Mouse (Mus musculus) forebrain, embryonic 11.5 days (tissue): ENCODE measurements around the gene D11Wsu47e. TPM values are rescaled to one million over a fixed set of nuclear protein-coding genes. Genes with fewer than 3 reads are reported as not detected.

Source experiments
- ATAC-seq: fragments of 200-750 bp; cut with Nextera tagmentation; replicated peaks from 2 replicates; pipeline ENCODE4 v1.8.0; 2017; ENCODE audit warnings: moderate TSS enrichment; ENCODE audit not compliant: low FRiP score
- DNase-seq: peaks from one replicate; pipeline ENCODE4 v3.0.0-alpha.2; 2017; ENCODE audit warnings: low spot score
- H3K27ac ChIP-seq: fragments of 300-500 bp; sonication (generic); 2 replicates; pipeline ENCODE4 v1.5.1; 2014; ENCODE audit warnings: low read depth, low read length
- H3K27me3 ChIP-seq: fragments of 300-500 bp; sonication (generic); 2 replicates; pipeline ENCODE4 v1.6.1; 2014; ENCODE audit warnings: mild to moderate bottlenecking, low read length, mixed read lengths; ENCODE audit not compliant: control insufficient read depth, insufficient read depth
- H3K36me3 ChIP-seq: fragments of 300-500 bp; sonication (generic); 2 replicates; pipeline ENCODE4 v1.6.1; 2014; ENCODE audit warnings: mild to moderate bottlenecking, low read length, moderate library complexity, mixed read lengths; ENCODE audit not compliant: control insufficient read depth, insufficient read depth
- H3K4me1 ChIP-seq: fragments of 300-500 bp; sonication (generic); replicated peaks from 2 replicates; pipeline ENCODE4 v1.6.1; 2014; ENCODE audit warnings: low read length, mixed read lengths; ENCODE audit not compliant: control insufficient read depth, insufficient read depth
- H3K4me2 ChIP-seq: fragments of 300-500 bp; sonication (generic); 2 replicates; pipeline ENCODE4 v1.6.1; 2014; ENCODE audit warnings: low read depth, mild to moderate bottlenecking, low read length, moderate library complexity, mixed read lengths; ENCODE audit not compliant: severe bottlenecking
- H3K4me3 ChIP-seq: fragments of 300-500 bp; sonication (generic); 2 replicates; pipeline ENCODE4 v1.5.1; 2014; ENCODE audit warnings: low read depth, low read length
- H3K9ac ChIP-seq: fragments of 300-500 bp; sonication (generic); 2 replicates; pipeline ENCODE4 v1.6.1; 2014; ENCODE audit warnings: low read length
- H3K9me3 ChIP-seq: fragments of 300-500 bp; sonication (generic); 2 replicates; pipeline ENCODE4 v1.6.1; 2016; ENCODE audit warnings: low read length, mixed read lengths; ENCODE audit not compliant: control insufficient read depth
- WGBS: fragments of 180-500 bp; shearing (Covaris S2); extraction: QIAGEN DNeasy Blood & Tissue Kit; methylation state at CpG from one replicate; pipeline ENCODE4 v1.1.7; 2014; 5-methylcytosine and 5-hydroxymethylcytosine counted together
- polyA plus RNA-seq: library from polyadenylated mRNA; unstranded; fragments of >200 nt; fragmentation: Nextera tagmentation; extraction: Ambion mirVana; gene quantifications from 2 replicates; pipeline ENCODE4 v1.2.1, GENCODE M21; 2014

D11Wsu47e gene
- polyA plus RNA-seq, 1 experiment from 2014 or later: 26.5 TPM

DNA sequence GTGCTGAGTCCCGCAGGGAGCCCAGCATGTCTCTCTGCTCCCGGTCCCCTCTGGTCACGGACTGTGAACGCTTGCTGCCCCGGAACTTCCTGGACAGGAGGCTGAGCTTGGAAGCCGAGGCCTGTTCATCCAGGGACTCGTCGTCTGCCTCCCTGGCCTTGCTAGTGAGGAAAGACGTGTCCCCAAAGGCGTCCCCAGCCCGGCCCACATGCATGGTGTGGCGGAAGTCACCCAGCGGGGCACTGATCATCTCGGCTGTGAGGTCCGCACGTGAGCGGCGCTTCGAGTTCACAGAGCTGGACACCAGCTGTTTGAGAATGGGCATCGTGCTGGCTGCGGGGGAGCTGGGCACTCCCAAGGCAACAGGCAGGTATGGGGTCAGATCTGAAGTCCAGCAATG lies 45.0 kb downstream of the D11Wsu47e start:
- 90% methylated on average over 21 of the region's 21 CpGs for WGBS
- DNase-seq: no peak
- Histone ChIP-seq H3K9me3 (no peaks in the 10 kb centered on the region), H3K27ac (no peak overlapping the region), H3K36me3 (peaks cover 24% of the 10 kb centered on the region), H3K4me3 (no peak overlapping the region), H3K4me2 (no peak overlapping the region), H3K27me3 (no peaks in the 10 kb centered on the region), H3K4me1 (peaks cover 17% of the 10 kb centered on the region), H3K9ac (no peak overlapping the region)
- no peak for ATAC-seq

DNA sequence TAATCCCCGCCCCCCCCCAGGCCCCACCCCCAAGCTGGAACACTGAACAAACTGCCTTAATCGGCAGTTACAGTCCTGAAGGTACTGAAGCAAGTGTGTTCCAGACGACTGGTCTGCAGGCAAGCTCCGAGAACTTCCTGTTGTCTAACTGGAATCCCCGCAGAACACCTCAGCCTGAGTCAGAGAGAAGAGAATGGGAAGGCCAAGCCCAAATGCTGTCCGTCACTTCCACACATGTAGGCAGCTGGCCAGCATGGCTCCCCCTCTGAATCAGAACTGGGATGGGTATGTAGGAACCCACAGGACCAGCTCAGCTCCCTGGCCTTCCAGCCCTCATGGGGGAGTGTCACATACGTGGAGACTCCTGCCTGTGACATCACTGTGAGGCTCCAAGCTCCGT lies 45.7 kb downstream of the D11Wsu47e start:
- no peak overlapping the region for H3K9ac ChIP-seq
- ATAC-seq (no peak), DNase-seq (no peak)
- H3K36me3 ChIP-seq: peaks cover 24% of the 10 kb centered on the region
- no peak overlapping the region for H3K4me3 ChIP-seq
- H3K27ac ChIP-seq: no peak overlapping the region
- H3K4me2 ChIP-seq: no peak overlapping the region
- H3K27me3 ChIP-seq: no peaks in the 10 kb centered on the region
- 69% methylated on average over 8 of the region's 8 CpGs for WGBS
- no peaks in the 10 kb centered on the region for H3K9me3 ChIP-seq
- H3K4me1 ChIP-seq: peaks cover 23% of the 10 kb centered on the region

DNA sequence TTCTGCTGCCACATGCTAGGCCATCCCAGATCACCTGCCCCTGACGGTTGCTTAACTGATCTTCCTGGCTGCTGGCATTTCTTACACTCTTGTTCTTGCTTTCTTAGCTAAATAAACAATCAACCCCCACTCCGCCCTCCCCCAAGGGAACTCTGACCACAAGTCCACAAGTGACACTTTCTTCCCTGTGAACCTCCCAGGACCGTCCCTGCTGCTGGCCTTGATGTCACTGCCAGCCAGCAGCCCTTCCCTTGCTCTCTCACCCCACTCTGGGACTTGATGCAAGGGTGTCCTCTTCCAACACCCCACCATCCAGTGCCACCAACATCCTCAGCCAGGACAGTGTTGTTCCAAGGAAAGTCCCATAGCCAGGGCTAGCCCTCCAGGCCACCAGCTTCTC lies 46.7 kb downstream of the D11Wsu47e start:
- Histone ChIP-seq H3K27me3 (no peaks in the 10 kb centered on the region), H3K9me3 (no peaks in the 10 kb centered on the region), H3K4me3 (no peak overlapping the region), H3K4me1 (peaks cover 22% of the 10 kb centered on the region), H3K27ac (no peak overlapping the region), H3K4me2 (no peak overlapping the region), H3K9ac (no peak overlapping the region), H3K36me3 (peaks cover 24% of the 10 kb centered on the region)
- no peak for ATAC-seq
- 82% methylated on average over 3 of the region's 3 CpGs for WGBS
- DNase-seq: no peak

DNA sequence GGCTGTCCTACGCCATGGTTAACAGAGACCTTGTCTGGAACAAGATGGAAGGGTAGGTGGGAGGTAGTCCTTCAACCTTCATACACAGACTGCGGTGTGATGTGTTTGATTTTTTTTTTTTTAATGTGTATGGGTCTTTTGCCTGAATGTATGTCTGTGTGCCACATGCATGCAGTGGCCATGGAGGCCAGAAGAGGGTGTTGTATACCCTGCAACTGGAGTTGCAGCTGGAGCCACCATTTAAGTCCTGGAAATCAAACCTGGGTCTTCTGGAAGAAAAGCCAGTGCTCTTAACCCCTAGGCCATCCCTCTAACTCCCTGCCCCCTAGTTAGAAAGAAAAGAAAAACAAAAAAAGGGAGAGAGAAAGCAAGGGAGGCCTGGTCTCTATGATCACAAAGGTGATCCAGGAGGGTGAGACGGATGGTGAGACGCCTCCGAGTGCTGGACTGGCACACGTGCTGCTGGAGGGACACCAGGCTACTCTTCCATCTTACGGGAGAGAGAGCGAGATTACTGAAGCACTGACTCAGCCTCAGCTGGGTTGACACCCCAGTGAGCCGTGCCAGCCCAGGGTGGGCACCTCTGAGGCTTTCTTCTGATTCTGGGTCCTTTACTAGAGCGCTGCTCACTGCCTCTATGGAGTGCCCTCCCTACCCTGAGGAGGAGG lies 47.9 kb downstream of the D11Wsu47e start:
- ATAC-seq: no peak
- no peak for DNase-seq
- Histone ChIP-seq H3K9ac (no peak overlapping the region), H3K4me3 (no peak overlapping the region), H3K36me3 (peaks cover 18% of the 10 kb centered on the region), H3K27me3 (no peaks in the 10 kb centered on the region), H3K4me2 (no peak overlapping the region), H3K27ac (no peak overlapping the region), H3K4me1 (peaks cover 17% of the 10 kb centered on the region; the same call in 1 of the 2 replicates), H3K9me3 (no peaks in the 10 kb centered on the region)
- WGBS: 93% methylated on average over 10 of the region's 10 CpGs

DNA sequence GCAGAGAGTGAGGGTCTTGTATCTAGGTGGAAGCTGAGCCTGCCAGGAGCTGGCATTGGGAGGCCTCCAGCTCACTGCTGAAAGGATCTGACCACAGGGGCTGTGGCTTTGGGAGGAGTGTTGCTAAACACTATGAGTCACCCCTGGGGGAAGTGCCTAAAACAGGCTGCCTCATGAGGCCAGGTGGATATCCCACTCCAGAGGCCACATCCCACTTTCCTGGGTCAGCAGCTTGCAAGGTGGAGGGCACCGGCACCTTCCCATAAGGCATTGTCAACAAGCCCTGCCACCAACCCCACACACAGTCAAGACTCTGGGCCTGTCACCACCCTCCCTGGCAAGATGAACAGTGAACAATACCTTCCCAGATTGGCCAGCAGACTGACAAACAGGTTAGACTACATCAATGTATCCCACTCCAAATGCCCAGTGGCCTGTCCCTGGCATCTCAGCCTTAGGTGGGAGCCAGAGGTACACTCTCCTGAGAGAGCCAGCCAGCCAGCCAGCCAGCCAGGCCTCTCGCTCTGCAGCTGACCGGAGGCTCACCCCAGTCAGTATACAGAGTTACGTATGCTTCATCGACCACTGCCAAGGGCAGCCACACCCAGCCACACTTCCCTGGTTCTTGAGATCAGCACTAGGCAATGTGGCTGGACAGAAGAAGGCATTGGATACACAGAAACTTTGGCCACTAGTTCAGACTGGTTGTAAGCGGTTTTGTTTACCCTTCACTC lies 49.6 kb downstream of the D11Wsu47e start:
- 54% methylated on average over 6 of the region's 6 CpGs for WGBS
- H3K4me1 ChIP-seq: peaks cover 17% of the 10 kb centered on the region; the same call in 1 of the 2 replicates
- H3K36me3 ChIP-seq: peaks cover 5% of the 10 kb centered on the region; the same call in 1 of the 2 replicates
- no peak overlapping the region; the same call in 1 of the 2 replicates for H3K9ac ChIP-seq
- ATAC-seq (no peak), DNase-seq (peak; percentile 67)
- H3K4me3 ChIP-seq: no peak overlapping the region
- H3K9me3 ChIP-seq: no peaks in the 10 kb centered on the region
- no peak overlapping the region for H3K27ac ChIP-seq
- H3K27me3 ChIP-seq: no peaks in the 10 kb centered on the region
- H3K4me2 ChIP-seq: no peak overlapping the region

DNA sequence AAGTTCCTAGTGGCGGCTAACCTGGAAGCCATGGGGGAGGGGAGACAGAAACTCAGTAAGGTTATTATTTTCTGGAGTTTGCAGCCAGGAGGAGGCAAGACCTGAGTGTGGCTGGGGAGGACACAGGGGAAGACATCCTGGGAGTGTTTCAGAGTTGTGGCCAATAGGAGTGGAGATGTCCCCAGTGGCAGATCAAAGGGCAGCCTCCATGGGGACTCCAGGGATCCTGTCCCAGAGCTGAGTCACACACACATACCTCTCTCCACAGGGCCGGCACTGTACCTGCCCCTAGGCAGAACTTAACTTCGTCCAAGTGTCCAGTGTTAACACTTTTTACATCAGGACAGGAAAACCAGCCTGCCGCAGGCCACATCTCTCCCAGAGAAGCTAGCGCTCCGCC lies 50.9 kb downstream of the D11Wsu47e start:
- Histone ChIP-seq H3K4me2 (no peak overlapping the region), H3K27ac (no peak overlapping the region), H3K36me3 (no peaks in the 10 kb centered on the region; the same call in 1 of the 2 replicates), H3K9me3 (no peaks in the 10 kb centered on the region), H3K9ac (no peak overlapping the region), H3K27me3 (no peaks in the 10 kb centered on the region), H3K4me1 (peaks cover 17% of the 10 kb centered on the region; the same call in 1 of the 2 replicates), H3K4me3 (no peak overlapping the region)
- ATAC-seq (no peak), DNase-seq (no peak)
- WGBS: 75% methylated on average over 6 of the region's 6 CpGs

DNA sequence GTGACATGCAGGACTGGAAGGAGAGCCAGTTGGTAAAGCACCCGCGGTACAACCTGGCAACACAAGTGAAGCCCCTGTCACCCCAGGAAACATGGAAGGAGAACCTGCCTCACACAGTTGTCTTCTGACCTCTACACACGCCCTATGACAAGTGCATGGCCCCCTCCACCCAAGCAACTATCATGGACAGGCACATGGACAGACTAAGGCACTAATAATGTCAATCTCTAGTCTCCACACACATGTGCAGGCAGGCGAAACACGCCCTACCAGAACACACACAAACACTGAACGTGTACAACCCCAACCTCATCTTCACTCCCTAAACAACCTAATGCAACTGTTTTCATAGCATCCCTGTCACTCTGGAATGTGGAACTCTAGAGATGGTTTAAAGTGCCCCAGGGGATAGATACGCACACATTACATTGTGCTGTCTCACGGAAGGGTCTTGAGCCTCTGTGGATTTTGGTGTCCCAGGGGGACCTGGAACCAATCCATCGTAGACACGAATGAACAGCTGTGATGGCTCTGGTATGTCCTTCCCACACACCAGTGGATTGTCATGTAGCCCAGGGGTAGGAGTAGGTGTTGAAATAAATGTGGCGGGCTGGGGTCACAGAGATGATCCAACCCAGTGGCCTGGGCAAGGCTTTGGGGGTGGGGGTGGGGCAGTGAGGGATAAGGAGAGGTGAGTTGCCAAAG lies 52.8 kb downstream of the D11Wsu47e start:
- no peak overlapping the region for H3K4me2 ChIP-seq
- H3K27ac ChIP-seq: no peak overlapping the region
- WGBS: 89% methylated on average over 11 of the region's 11 CpGs
- H3K4me3 ChIP-seq: no peak overlapping the region
- ATAC-seq (no peak), DNase-seq (no peak)
- H3K36me3 ChIP-seq: no peaks in the 10 kb centered on the region; the same call in 1 of the 2 replicates
- peaks cover 19% of the 10 kb centered on the region; the same call in 1 of the 2 replicates for H3K4me1 ChIP-seq
- H3K27me3 ChIP-seq: no peaks in the 10 kb centered on the region
- H3K9ac ChIP-seq: no peak overlapping the region
- no peaks in the 10 kb centered on the region for H3K9me3 ChIP-seq

DNA sequence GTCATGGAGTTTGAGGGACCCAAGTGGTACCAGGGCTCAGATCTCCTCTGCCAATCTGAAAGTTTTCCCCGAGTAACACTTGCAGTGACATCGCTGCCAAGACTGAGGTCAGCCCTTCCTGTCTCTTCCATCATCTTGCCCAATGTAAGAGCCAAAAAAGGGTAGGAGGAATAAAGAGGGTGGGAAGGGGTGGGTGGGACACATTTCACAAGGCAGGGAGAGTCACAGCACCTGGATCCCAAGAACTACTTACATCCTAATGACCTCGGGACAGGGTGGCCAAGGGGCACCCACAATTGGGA lies 53.3 kb downstream of the D11Wsu47e start:
- no peaks in the 10 kb centered on the region; the same call in 1 of the 2 replicates for H3K36me3 ChIP-seq
- H3K27ac ChIP-seq: no peak overlapping the region
- DNase-seq: no peak
- H3K4me1 ChIP-seq: peaks cover 17% of the 10 kb centered on the region; the same call in 1 of the 2 replicates
- no peak overlapping the region for H3K9ac ChIP-seq
- 94% methylated on average over 3 of the region's 3 CpGs for WGBS
- ATAC-seq: no peak
- no peak overlapping the region for H3K4me2 ChIP-seq
- H3K9me3 ChIP-seq: no peaks in the 10 kb centered on the region
- H3K4me3 ChIP-seq: no peak overlapping the region
- H3K27me3 ChIP-seq: no peaks in the 10 kb centered on the region
